Mouse (Mus musculus): ENCODE data around the gene 1810010H24Rik.
"Not testable (repeated sequence)": the region's sequence is repeated elsewhere in the genome, so short reads cannot be mapped to it uniquely, and the experiment has no call there.

The 1810010H24Rik gene

GRCm38 (mm10) chr11:107012324-107013017, 13.0 kb upstream of the 1810010H24Rik start:
- in situ Hi-C loops (cut with MboI, MseI) = no loop called here

- in situ Hi-C loops (cut with MboI, MseI) = no loop called here
Measured at GRCm38 (mm10) chr11:107014020-107014585, 11.4 kb upstream of the 1810010H24Rik start.

DNA sequence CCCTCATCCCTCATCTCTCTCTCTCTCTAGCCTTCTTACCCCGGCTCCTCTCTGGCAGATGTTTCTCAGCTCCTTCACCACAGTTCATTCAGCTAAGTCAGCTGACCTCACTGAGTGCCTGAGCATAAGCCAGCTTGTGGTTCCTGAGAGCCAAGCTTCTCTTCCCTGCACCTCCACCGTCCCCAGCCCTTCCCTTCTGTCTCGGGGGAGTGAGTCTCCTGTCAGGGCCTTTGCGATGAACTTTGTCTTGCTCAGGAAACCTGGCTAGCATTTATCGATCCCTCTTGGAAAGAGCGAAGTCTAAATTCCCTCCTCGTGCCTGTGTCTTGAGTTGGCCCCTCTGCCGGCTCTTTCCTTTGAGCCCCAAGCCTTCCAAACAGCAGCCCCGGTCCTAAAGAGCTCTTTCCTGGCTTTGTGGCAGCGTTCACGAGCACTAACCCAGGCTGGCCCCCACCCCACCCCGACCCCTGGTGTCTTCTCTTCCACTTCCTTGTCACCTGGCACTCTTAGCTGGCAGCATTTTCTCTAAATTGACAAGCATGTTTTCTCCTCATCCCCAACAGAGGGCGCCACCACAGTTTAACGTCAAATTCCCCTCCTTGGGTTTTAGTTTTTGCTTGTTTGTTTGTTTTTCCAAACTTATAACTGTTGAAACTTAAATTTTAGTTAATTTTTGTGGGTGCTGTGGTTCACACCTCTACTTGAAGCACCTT, 10.7 kb upstream of the 1810010H24Rik start:
- in situ Hi-C loops (cut with MboI, MseI) = no loop called here

DNA sequence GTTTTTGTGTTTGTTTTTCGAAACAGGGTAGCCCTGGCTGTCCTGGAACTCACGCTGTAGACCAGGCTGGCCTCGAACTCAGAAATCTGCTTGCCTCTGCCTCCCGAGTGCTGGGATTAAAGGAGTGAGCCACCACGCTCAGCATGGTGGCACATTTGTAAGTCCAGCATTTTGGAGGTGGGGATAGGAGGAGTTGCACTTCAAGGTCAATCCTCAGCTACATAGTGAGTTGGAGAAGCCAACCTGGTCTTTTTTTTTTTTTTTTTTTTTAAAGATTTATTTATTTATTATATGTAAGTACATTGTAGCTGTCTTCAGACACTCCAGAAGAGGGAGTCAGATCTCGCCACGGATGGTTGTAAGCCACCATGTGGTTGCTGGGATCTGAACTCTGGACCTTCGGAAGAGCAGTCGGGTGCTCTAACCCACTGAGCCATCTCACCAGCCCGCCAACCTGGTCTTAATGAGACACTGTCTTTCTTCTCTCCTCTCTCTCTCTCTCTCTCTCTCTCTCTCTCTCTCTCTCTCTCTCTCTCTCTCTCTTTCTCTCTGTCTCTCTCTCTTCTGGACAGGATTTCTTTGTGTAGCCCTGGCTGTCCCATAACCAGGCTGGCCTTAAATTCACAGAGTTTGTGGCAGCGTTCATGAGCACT, 9.8 kb upstream of the 1810010H24Rik start:
- in situ Hi-C loops (cut with MboI, MseI) = not testable (repeated sequence)

GRCm38 (mm10) chr11:107016893-107017292, 8.6 kb upstream of the 1810010H24Rik start:
- in situ Hi-C loops (cut with MboI, MseI) = no loop called here

- in situ Hi-C loops (cut with MboI, MseI) = no loop called here
Measured at GRCm38 (mm10) chr11:107017339-107017886, 8.1 kb upstream of the 1810010H24Rik start.

DNA sequence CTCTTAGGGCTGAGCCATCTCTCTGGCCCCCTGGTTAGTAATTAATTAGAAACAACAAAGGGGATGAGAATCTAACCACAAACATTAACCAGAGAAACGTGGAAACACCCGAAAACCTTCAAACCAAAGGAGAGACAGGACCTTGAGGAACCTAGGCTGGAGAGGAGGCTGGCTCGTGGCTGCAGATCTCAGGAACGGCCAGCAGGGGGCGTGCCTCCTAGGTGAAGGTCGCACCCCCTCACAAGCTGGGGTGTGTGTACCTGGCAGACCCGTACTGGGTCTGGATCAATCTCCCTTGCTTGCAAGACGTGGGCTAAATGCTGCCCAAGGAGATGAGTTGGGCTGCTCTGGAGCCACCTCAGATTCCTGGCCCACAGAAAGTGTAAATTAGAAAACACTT, 6.9 kb upstream of the 1810010H24Rik start:
- in situ Hi-C loops (cut with MboI, MseI) = no loop called here

DNA sequence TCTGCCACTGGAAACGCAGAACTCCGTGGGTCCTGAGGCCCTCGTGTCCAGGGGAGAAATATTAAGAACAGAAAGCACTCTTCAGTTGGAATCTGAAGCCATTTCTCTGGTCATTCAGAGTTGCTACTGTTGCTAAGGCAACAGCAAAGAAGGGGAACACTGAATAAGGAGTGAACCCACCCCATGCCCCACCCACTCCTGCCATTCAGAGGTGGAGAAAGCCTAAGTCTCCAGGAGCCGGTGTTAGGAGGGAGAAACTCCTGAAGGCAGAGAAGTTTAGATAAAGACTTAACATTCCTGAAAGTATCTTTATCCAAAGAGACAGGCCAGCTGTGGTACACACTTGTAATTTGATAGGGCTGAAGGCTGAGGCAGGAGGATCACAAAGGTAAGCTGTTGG, 6.2 kb upstream of the 1810010H24Rik start:
- in situ Hi-C loops (cut with MboI, MseI) = no loop called here

- in situ Hi-C loops (cut with MboI, MseI) = not testable (repeated sequence)
Measured at GRCm38 (mm10) chr11:107019722-107020121, 5.8 kb upstream of the 1810010H24Rik start.

GRCm38 (mm10) chr11:107022050-107022683, 3.3 kb upstream of the 1810010H24Rik start:
- in situ Hi-C loops (cut with MboI, MseI) = no loop called here

GRCm38 (mm10) chr11:107024406-107024805, 1.1 kb upstream of the 1810010H24Rik start:
- in situ Hi-C loops (cut with MboI, MseI) = no loop called here

DNA sequence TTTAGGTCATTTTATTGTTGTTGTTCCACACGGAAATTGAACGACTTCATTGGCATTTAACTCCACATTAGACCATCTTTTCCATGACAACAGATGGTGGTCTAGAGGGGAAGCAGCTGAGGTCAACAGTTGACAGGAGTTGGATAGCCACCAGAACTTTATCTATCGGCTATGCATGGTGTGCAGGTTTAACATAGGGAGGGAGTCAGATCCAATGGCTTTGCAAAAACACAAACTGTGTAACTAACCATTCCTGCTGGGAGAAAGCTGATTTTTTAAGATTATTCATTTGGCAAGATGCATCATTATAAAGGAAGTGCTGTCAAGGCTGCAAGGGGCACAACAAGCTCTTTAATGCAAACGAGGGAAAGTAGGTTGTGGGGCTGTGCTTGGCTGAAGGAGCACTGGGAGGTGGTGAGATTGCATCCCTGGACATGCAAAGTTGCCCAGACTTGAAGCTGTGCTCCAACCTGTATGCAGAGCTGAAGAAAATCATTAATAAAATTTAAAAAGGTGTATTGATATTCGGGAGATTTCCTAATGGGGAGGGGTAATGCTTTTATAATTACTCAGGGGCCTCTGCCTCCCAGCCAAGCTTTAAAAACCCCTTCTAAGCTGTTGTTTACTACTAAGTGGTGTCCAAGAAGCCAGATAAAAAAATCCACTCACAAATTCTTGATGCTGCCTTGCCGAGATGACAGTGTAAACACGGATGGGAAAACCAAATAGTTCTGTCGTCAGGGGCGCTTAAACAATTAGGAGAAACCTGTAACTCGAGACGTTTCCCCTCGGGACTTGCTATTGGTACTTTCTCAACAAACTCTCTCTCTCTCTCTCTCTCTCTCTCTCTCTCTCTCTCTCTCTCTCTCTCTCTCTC, 1.3 kb downstream of the 1810010H24Rik start:
- in situ Hi-C loops (cut with MboI, MseI) = no loop called here

GRCm38 (mm10) chr11:107027431-107028274, 2.2 kb downstream of the 1810010H24Rik start:
- in situ Hi-C loops (cut with MboI, MseI) = no loop called here

DNA sequence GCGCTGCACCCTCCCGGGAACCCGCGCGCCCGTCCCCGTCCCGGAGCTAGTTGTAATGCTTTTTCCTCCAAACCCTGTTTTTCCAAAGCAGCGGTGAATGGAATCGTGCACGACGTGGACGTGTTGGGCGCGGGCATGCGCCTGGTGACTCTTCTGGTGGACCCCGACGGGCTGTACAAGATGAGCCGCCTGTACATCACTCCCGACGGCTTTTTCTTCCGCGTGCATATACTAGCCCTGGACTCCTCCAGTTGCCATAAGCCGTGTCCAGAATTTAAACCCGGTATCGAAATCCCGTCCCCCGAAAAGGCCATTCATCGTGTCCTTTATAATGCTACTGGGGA, 2.8 kb downstream of the 1810010H24Rik start:
- in situ Hi-C loops (cut with MboI, MseI) = no loop called here

- in situ Hi-C loops (cut with MboI, MseI) = no loop called here
Measured at GRCm38 (mm10) chr11:107028754-107029153, 3.3 kb downstream of the 1810010H24Rik start.

DNA sequence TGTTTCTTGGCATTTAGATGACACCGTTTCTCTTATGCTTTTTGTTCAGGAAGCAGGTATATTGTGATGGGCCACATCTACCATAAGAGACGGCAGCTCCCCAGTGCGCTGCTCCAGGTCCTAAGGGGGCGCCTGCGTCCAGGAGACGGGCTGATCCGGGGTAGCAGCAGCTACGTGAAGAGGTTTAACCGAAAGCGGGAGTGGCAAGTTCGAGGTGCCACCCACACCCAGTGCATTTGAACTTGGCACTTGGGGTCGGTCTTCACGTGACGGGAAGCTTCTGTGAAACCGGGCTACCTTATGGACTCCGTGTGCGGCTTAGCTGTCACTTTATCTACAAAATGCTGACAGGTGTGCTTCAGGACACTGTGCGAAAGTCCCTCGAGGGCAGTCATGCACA, 4.1 kb downstream of the 1810010H24Rik start:
- in situ Hi-C loops (cut with MboI, MseI) = no loop called here

DNA sequence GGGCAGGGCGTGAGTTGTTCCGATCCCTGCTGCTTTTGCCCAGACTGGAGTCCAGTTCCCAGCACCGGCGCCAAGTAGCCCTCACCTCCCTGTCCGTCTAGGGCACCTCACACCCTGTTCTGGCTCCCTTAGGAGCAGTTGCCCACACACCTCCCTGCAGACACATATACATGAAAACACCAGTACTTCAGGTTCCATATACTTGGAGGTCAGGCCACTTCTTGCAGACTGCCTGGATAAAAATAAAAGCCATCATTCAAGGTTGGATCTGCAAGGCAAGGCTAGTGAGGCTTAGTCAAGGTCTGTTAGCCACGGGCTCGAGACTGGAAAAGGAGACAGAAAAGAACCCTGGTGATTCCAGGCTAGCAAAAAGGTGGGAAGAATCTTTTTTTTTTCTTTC, 6.2 kb downstream of the 1810010H24Rik start:
- in situ Hi-C loops (cut with MboI, MseI) = loop anchor here in 1 of 2 experiments (5.0 to 10.0 kb wide), 2 partner anchors 99 to 1107 kb away; no protein-coding TSS in a partner anchor

DNA sequence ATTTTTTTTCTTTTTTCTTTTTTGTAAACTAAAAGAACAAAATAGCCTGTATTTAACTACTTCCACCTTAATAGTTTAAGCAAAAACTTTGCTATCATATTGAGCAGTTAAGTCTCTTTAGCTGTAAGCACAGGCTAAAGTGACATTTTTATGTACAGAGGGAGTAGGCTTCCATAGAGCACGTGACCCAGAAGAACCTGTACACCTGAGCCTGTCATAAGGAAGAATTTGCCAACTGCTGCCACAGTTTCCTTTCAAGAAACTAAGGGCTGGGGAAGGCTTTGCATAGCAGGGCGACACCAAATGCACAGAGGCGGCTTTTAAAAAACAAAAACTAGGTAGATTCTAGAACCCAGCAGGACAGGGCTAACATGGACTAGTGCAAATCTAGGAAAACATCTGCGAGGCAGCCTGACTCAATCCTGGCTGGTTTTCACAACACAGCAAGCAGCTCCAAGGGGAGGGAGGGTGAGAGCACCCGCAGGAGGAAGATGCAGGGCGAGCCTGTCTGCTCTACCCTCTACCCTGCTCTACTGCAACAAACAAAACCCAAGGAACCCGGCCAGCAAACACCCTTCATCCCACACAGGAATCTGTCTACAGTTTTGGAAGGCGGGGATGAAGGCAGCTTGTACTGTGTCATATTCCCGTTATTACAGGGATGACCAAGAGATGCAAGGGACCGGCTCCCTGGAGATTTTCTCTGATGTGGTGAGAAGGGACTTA, 8.8 kb downstream of the 1810010H24Rik start:
- in situ Hi-C loops (cut with MboI, MseI) = loop anchor here in 1 of 2 experiments (5.0 to 10.0 kb wide), 2 partner anchors 102 to 1109 kb away; no protein-coding TSS in a partner anchor

- in situ Hi-C loops (cut with MboI, MseI) = loop anchor here in 1 of 2 experiments (10.0 kb wide), 1 partner anchor 1115 kb away; no protein-coding TSS in a partner anchor
Measured at GRCm38 (mm10) chr11:107039417-107039816, 13.9 kb downstream of the 1810010H24Rik start.

Data from T-helper 17 cell (primary cell).